Mouse (Mus musculus) cerebellum, adult 2 months (tissue): ENCODE data around the gene Uqcc1.

Source experiments
- CTCF ChIP-seq: fragments of 200-500 bp; IDR thresholded peaks from 2 replicates; pipeline ENCODE4 v1.5.1; 2011; ENCODE audit warnings: low read depth, mild to moderate bottlenecking, control low read depth, low read length, moderate library complexity, borderline replicate concordance; ENCODE audit not compliant: insufficient read depth
- POLR2A ChIP-seq: fragments of 200-500 bp; IDR thresholded peaks from 2 replicates; pipeline ENCODE4 v1.6.1; 2011; ENCODE audit warnings: low read length, control low read depth, borderline replicate concordance; ENCODE audit not compliant: insufficient read depth

DNA sequence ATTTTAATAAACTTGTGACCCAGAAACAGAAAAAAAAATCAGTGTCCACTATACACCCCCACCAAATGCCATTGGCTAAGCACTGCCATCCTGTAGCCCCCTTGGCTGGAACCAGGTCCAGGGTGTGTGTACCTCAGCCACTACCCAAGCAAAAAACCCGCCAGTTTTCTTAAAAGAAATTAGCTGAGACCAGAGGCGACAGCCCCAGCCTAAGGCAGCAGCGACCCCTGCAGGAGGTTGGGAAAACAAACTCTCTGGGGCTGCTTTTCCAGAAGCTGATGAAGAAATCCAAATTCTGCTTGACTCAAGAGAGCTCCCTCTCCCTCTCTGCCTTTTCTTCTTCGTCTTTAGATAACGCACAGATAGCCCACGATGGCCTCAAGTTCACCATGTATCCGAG lies 16.0 kb upstream of the Uqcc1 start:
- peak; percentile 70 for TF ChIP-seq CTCF
- TF ChIP-seq POLR2A = no peak
